Mouse (Mus musculus) left cerebral cortex, postnatal 36 days (tissue): ENCODE measurements around the gene Cdc14a. TPM values are rescaled to one million over a fixed set of nuclear protein-coding genes. Genes with fewer than 3 reads are reported as not detected.

Experiments used
- DNase-seq, 2 experiments: peaks; one replicate each; pipeline ENCODE4 v3.0.0; 2021 to 2022; ENCODE audit warnings: low spot score in 2 of 2, mixed read lengths in 1 of 2
- intact Hi-C: fragments of 180-260 bp; cut with DNase I; formaldehyde crosslinking; loops from one replicate; pipeline ENCODE4 v1.15.1; 2025
- total RNA-seq, 2 experiments: library from RNA; stranded (reverse); gene quantifications; 2 replicates each; pipeline ENCODE4 v1.2.3; 2021

The Cdc14a gene
- total RNA-seq, 2 experiments from 2014 or later, result 3.2 to 5.1 TPM

GRCm38 (mm10) chr3:116337840-116338239 is 86.0 kb downstream of the Cdc14a start:
- intact Hi-C loops, result loop anchor here (5.0 to 10.0 kb wide), 2 partner anchors 239 to 407 kb away; no protein-coding TSS in a partner anchor

GRCm38 (mm10) chr3:116335036-116335435 is 88.8 kb downstream of the Cdc14a start:
- intact Hi-C loops, result loop anchor here (5.0 to 10.0 kb wide), 2 partner anchors 242 to 410 kb away; no protein-coding TSS in a partner anchor
- DNase-seq, result no peak

More at GRCm38 (mm10) chr3:116337840-116338239, 86.0 kb downstream of the Cdc14a start:
- DNase-seq, result no peak

- intact Hi-C loops, result loop anchor here (5.0 to 10.0 kb wide), 3 partner anchors 89 to 411 kb away; partner anchors contain the start of gene Cdc14a
- no peak for DNase-seq
These were observed 90.1 kb downstream of the Cdc14a start for GRCm38 (mm10) chr3:116333711-116334110.

GRCm38 (mm10) chr3:116333229-116333628 is 90.6 kb downstream of the Cdc14a start:
- intact Hi-C loops, result loop anchor here (5.0 to 10.0 kb wide), 3 partner anchors 89 to 412 kb away; partner anchors contain the start of gene Cdc14a
- DNase-seq, result no peak

GRCm38 (mm10) chr3:116331811-116332464 is 91.9 kb downstream of the Cdc14a start:
- DNase-seq, result peak; percentile 17 to 44
- intact Hi-C loops, result loop anchor here (5.0 to 10.0 kb wide), 3 partner anchors 90 to 413 kb away; partner anchors contain the start of gene Cdc14a

- no peak for DNase-seq
- intact Hi-C loops, result loop anchor here (5.0 to 10.0 kb wide), 3 partner anchors 92 to 415 kb away; partner anchors contain the start of gene Cdc14a
These were observed 93.9 kb downstream of the Cdc14a start for GRCm38 (mm10) chr3:116329976-116330375.

- intact Hi-C loops, result no loop called here
- no peak for DNase-seq
These were observed 94.6 kb downstream of the Cdc14a start for GRCm38 (mm10) chr3:116329023-116329762.

GRCm38 (mm10) chr3:116327616-116328004 is 96.2 kb downstream of the Cdc14a start:
- DNase-seq, result no peak
- intact Hi-C loops, result loop anchor here (1.0 kb wide), 2 partner anchors 74 to 294 kb away; partner anchors contain the start of gene Gpr88

GRCm38 (mm10) chr3:116327001-116327615 is 96.7 kb downstream of the Cdc14a start:
- intact Hi-C loops, result loop anchor here (1.0 kb wide), 2 partner anchors 74 to 294 kb away; partner anchors contain the start of gene Gpr88
- peak; percentile 91 to 92 for DNase-seq

GRCm38 (mm10) chr3:116325501-116325900 is 98.3 kb downstream of the Cdc14a start:
- no peak for DNase-seq
- intact Hi-C loops, result no loop called here

- intact Hi-C loops, result no loop called here
- DNase-seq, result no peak
These were observed 104.1 kb downstream of the Cdc14a start for GRCm38 (mm10) chr3:116319696-116320095.

GRCm38 (mm10) chr3:116311838-116312237 is 112.0 kb downstream of the Cdc14a start:
- intact Hi-C loops, result no loop called here
- no peak for DNase-seq

GRCm38 (mm10) chr3:116311173-116311572 is 112.7 kb downstream of the Cdc14a start:
- DNase-seq, result no peak
- intact Hi-C loops, result no loop called here

GRCm38 (mm10) chr3:116310672-116311071 is 113.2 kb downstream of the Cdc14a start:
- DNase-seq, result no peak
- intact Hi-C loops, result no loop called here

GRCm38 (mm10) chr3:116310033-116310432 is 113.8 kb downstream of the Cdc14a start:
- intact Hi-C loops, result no loop called here
- DNase-seq, result no peak

GRCm38 (mm10) chr3:116304800-116305753 is 118.8 kb downstream of the Cdc14a start:
- DNase-seq, result no peak
- intact Hi-C loops, result no loop called here

- DNase-seq, result no peak
- intact Hi-C loops, result no loop called here
These were observed 121.3 kb downstream of the Cdc14a start for GRCm38 (mm10) chr3:116302581-116302980.

- DNase-seq, result no peak
- intact Hi-C loops, result no loop called here
These were observed 122.1 kb downstream of the Cdc14a start for GRCm38 (mm10) chr3:116301754-116302153.

GRCm38 (mm10) chr3:116298727-116299126 is 125.1 kb downstream of the Cdc14a start:
- intact Hi-C loops, result no loop called here

More at GRCm38 (mm10) chr3:116298727-116299126, 125.1 kb downstream of the Cdc14a start:
- no peak for DNase-seq
